Mouse (Mus musculus): ENCODE results near the gene Prl8a2.

DNA sequence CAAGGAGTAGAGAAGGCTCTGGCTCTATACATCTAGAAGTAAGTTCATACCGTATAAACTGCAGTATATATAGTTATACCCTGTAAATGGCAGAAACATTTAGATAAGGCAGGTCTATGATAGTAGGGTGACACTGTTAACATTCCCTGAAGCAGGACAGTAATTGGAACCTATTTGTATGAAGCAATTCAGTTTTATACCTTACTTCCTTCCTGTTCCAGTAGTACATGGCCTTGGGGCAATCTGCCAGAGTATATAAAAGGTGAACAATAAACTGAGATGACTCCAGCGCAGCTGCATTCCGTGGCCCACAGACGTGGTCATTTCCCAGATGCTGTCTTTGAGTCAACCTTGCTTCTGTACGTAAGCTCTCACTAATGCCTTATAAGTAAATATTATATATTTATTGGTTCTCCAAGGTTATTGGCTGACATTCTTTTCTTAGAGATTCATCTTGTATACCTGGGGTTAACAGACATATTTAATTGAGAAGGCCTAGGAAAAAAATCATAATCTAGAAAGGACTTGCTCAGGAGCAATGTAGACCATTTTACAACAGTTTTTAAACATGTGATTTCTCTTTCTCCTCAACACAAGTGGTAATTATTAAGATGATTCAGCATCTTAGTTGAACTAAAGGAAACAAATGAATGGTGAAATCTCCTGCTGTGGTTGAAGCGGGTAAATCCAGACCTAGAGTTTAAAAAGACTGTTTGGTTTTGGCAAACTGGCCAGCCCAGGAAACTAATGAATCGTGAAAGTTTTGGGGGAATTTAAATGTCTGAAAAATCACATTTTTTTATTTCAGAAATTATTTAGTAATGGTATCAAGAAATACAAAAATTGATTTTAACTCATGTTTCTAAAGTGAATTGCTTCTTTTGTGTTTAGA lies 32.9 kb upstream of the Prl8a2 start, which contains the start of gene Prl6a1:
- TF ChIP-seq POLR2A (IDR thresholded peaks at IDR 0.05; ENCODE audit: extremely low read depth, insufficient read depth, low read length) (no peak), CTCF (IDR thresholded peaks at IDR 0.05; ENCODE audit: low read depth, low read length) (no peak)
